9 mouse cellular contexts compared by ENCODE assay signal in genomic region chr8:26780515-26780914, GRCm38 (mm10).
DNase-seq lines count a peak whose midpoint lies in the region; ATAC-seq lines count a peak whose summit lies in the region.
"Had no signal": no experiment of that assay in that cellular context is flagged by ENCODE, and none has a peak within 500 bp of the region (broad histone marks: within the 10 kb centered on the region; RNA-seq: fewer than 3 reads in every experiment).

No protein-coding gene starts in this region.

- WGBS in liver, embryonic 11.5 days = 22% methylated on average over 19 of the region's 19 CpGs
- WGBS in embryonic facial prominence, embryonic 13.5 days = 27% methylated on average over 19 of the region's 19 CpGs
- WGBS in hindbrain, embryonic 15.5 days = 13% methylated on average over 19 of the region's 19 CpGs
- WGBS in midbrain, embryonic 12.5 days = 27% methylated on average over 19 of the region's 19 CpGs

- no peaks in the 10 kb centered on the region for H3K9me3 ChIP-seq in liver, embryonic 11.5 days (ENCODE audit: control insufficient read depth, low read length)
- no peaks in the 10 kb centered on the region for H3K9me3 ChIP-seq in embryonic facial prominence, embryonic 13.5 days
- H3K9me3 ChIP-seq in hindbrain, embryonic 15.5 days = no peaks in the 10 kb centered on the region
- no peaks in the 10 kb centered on the region for H3K9me3 ChIP-seq in midbrain, embryonic 12.5 days
- H3K9me3 ChIP-seq: liver, embryonic 13.5 days had no signal

- H3K4me1 ChIP-seq in liver, embryonic 11.5 days (replicated peaks; ENCODE audit: control insufficient read depth, insufficient read depth, low read length) = no peaks in the 10 kb centered on the region
- peaks cover 16% of the 10 kb centered on the region for H3K4me1 ChIP-seq in embryonic facial prominence, embryonic 13.5 days
- H3K4me1 ChIP-seq in hindbrain, embryonic 15.5 days (replicated peaks) = peaks cover 13% of the 10 kb centered on the region
- 0 out of 2 replicates have a peak, but pooled peaks cover 3% of the 10 kb centered on the region for H3K4me1 ChIP-seq in midbrain, embryonic 12.5 days
- H3K4me1 ChIP-seq: liver, embryonic 13.5 days had no signal

- ATAC-seq in liver, embryonic 11.5 days (replicated peaks; ENCODE audit: low FRiP score) = no peak
- ATAC-seq in embryonic facial prominence, embryonic 13.5 days (ENCODE audit: insufficient number of reproducible peaks, insufficient read depth, low FRiP score, low TSS enrichment, low read depth) = peak; percentile 52; the same call in 1 of the 2 replicates
- no peak for ATAC-seq in hindbrain, embryonic 15.5 days (ENCODE audit: low FRiP score, low read depth)
- peak; percentile 27; the same call in 1 of the 2 replicates for ATAC-seq in midbrain, embryonic 12.5 days (ENCODE audit: low FRiP score, low read depth)

- H3K4me3 ChIP-seq in liver, embryonic 11.5 days (ENCODE audit: low read depth, low read length) = no peak overlapping the region
- 0 out of 2 replicates have a peak overlapping the region, but pooled peaks have one; percentile 17 for H3K4me3 ChIP-seq in embryonic facial prominence, embryonic 13.5 days
- 0 out of 2 replicates have a peak overlapping the region, but pooled peaks have one; percentile 10 for H3K4me3 ChIP-seq in hindbrain, embryonic 15.5 days
- peak overlapping the region; percentile 13; the same call in 1 of the 2 replicates for H3K4me3 ChIP-seq in midbrain, embryonic 12.5 days
- H3K4me3 ChIP-seq: liver, embryonic 13.5 days had no signal

- no peaks in the 10 kb centered on the region for H3K36me3 ChIP-seq in liver, embryonic 11.5 days (ENCODE audit: control insufficient read depth, insufficient read depth, low read length)
- H3K36me3 ChIP-seq in embryonic facial prominence, embryonic 13.5 days = no peaks in the 10 kb centered on the region
- H3K36me3 ChIP-seq in hindbrain, embryonic 15.5 days = no peaks in the 10 kb centered on the region
- H3K36me3 ChIP-seq in midbrain, embryonic 12.5 days = no peaks in the 10 kb centered on the region
- H3K36me3 ChIP-seq: liver, embryonic 13.5 days had no signal

- H3K4me2 ChIP-seq in liver, embryonic 11.5 days = peak overlapping the region; percentile 31; the same call in 1 of the 2 replicates
- H3K4me2 ChIP-seq in embryonic facial prominence, embryonic 13.5 days = peak overlapping the region; percentile 50
- H3K4me2 ChIP-seq in hindbrain, embryonic 15.5 days = peak overlapping the region; percentile 51
- peak overlapping the region; percentile 42 for H3K4me2 ChIP-seq in midbrain, embryonic 12.5 days (replicated peaks)
- H3K4me2 ChIP-seq: liver, embryonic 13.5 days had no signal

- DNase-seq in liver, embryonic 11.5 days (ENCODE audit: low spot score) = no peak
- DNase-seq in liver = no peak
- no peak for DNase-seq in spleen, adult 18-20 months
- no peak for DNase-seq in thymus, postnatal 14 days
- DNase-seq in thymus, postnatal 25 days = no peak
- DNase-seq: liver, embryonic 13.5 days had no signal

- no peak overlapping the region for H3K9ac ChIP-seq in liver, embryonic 11.5 days (ENCODE audit: low read depth, low read length)
- 0 out of 2 replicates have a peak overlapping the region, but pooled peaks have one; percentile 44 for H3K9ac ChIP-seq in embryonic facial prominence, embryonic 13.5 days
- H3K9ac ChIP-seq in hindbrain, embryonic 15.5 days = no peak overlapping the region
- H3K9ac ChIP-seq in midbrain, embryonic 12.5 days (replicated peaks) = 0 out of 2 replicates have a peak overlapping the region, but pooled peaks have one; percentile 34
- H3K9ac ChIP-seq: liver, embryonic 13.5 days had no signal

- no peak overlapping the region for H3K27ac ChIP-seq in liver, embryonic 11.5 days (ENCODE audit: low read depth, low read length)
- no peak overlapping the region for H3K27ac ChIP-seq in embryonic facial prominence, embryonic 13.5 days
- no peak overlapping the region for H3K27ac ChIP-seq in hindbrain, embryonic 15.5 days (replicated peaks)
- H3K27ac ChIP-seq in midbrain, embryonic 12.5 days (replicated peaks) = no peak overlapping the region
- H3K27ac ChIP-seq: liver, embryonic 13.5 days had no signal

- peaks cover 14% of the 10 kb centered on the region for H3K27me3 ChIP-seq in liver, embryonic 11.5 days (replicated peaks; ENCODE audit: control insufficient read depth, insufficient read depth, low read length)
- peaks cover 30% of the 10 kb centered on the region for H3K27me3 ChIP-seq in embryonic facial prominence, embryonic 13.5 days
- H3K27me3 ChIP-seq in hindbrain, embryonic 15.5 days = no peaks in the 10 kb centered on the region; the same call in 1 of the 2 replicates
- H3K27me3 ChIP-seq in midbrain, embryonic 12.5 days = peaks cover 10% of the 10 kb centered on the region

Comparison
In these comparisons a context has a peak if more than half of its experiments do, and no peak if none do; other contexts are left out.
1. ATAC-seq: peak in embryonic facial prominence, embryonic 13.5 days (single experiment) and midbrain, embryonic 12.5 days (single experiment); none in liver, embryonic 11.5 days (single experiment) and hindbrain, embryonic 15.5 days (single experiment).
2. H3K9ac ChIP-seq: peak in embryonic facial prominence, embryonic 13.5 days (single experiment) and midbrain, embryonic 12.5 days (single experiment); none in liver, embryonic 11.5 days (single experiment) and hindbrain, embryonic 15.5 days (single experiment).
3. Peak in every context shown above with its lines, with median percentiles within 50 percentile points of each other: H3K4me2 ChIP-seq.